Mouse (Mus musculus) heart, postnatal 0 days (tissue): ENCODE data around the gene Slc16a14. TPM values are rescaled to one million over a fixed set of nuclear protein-coding genes. Genes with fewer than 3 reads are reported as not detected.

Source experiments
- ATAC-seq: fragments of 200-750 bp; cut with Nextera tagmentation; 2 replicates; pipeline ENCODE4 v1.8.0; 2017; ENCODE audit warnings: low read depth, moderate number of reproducible peaks, moderate library complexity; ENCODE audit not compliant: insufficient read depth
- DNase-seq: peaks from one replicate; pipeline ENCODE4 v3.0.0-alpha.2; 2016; ENCODE audit warnings: low spot score
- H3K27ac ChIP-seq: fragments of 300-500 bp; sonication (generic); 2 replicates; pipeline ENCODE4 v1.5.1; 2014; ENCODE audit warnings: low read depth, mild to moderate bottlenecking
- H3K27me3 ChIP-seq: fragments of 300-500 bp; sonication (generic); 2 replicates; pipeline ENCODE4 v1.6.1; 2014; ENCODE audit warnings: low read length, mixed read lengths; ENCODE audit not compliant: control insufficient read depth, insufficient read depth
- H3K36me3 ChIP-seq: fragments of 300-500 bp; sonication (generic); replicated peaks from 2 replicates; pipeline ENCODE4 v1.6.1; 2014; ENCODE audit warnings: low read length, mixed read lengths; ENCODE audit not compliant: control insufficient read depth, insufficient read depth
- H3K4me1 ChIP-seq: fragments of 300-500 bp; sonication (generic); 2 replicates; pipeline ENCODE4 v1.6.1; 2014; ENCODE audit warnings: antibody characterized with exemption; ENCODE audit not compliant: control insufficient read depth, insufficient read depth
- H3K4me2 ChIP-seq: fragments of 300-500 bp; sonication (generic); 2 replicates; pipeline ENCODE4 v1.6.1; 2014; ENCODE audit warnings: low read depth, mild to moderate bottlenecking, low read length, moderate library complexity
- H3K4me3 ChIP-seq: fragments of 300-500 bp; sonication (generic); 2 replicates; pipeline ENCODE4 v1.5.1; 2014; ENCODE audit warnings: low read depth, low read length
- H3K9ac ChIP-seq: fragments of 300-500 bp; sonication (generic); replicated peaks from 2 replicates; pipeline ENCODE4 v1.6.1; 2014; ENCODE audit warnings: low read depth, low read length, mixed read lengths
- H3K9me3 ChIP-seq: fragments of 300-500 bp; sonication (generic); replicated peaks from 2 replicates; pipeline ENCODE4 v1.6.1; 2016; ENCODE audit warnings: low read length; ENCODE audit not compliant: control insufficient read depth
- CTCF ChIP-seq: IDR thresholded peaks from 2 replicates; pipeline ENCODE4 v1.5.1; 2016; ENCODE audit warnings: antibody characterized with exemption, control low read depth, low read depth
- EP300 ChIP-seq: IDR thresholded peaks from 2 replicates; pipeline ENCODE4 v1.6.1; 2016; ENCODE audit warnings: antibody characterized with exemption, low read depth
- WGBS: fragments of 180-500 bp; shearing (Covaris S2); extraction: QIAGEN DNeasy Blood & Tissue Kit; methylation state at CpG from one replicate; pipeline ENCODE4 v1.1.7; 2014; 5-methylcytosine and 5-hydroxymethylcytosine counted together
- polyA plus RNA-seq: library from polyadenylated mRNA; unstranded; fragments of >200 nt; fragmentation: Nextera tagmentation; extraction: Ambion mirVana; gene quantifications from 2 replicates; pipeline ENCODE4 v1.2.1, GENCODE M21; 2015
- total RNA-seq: library from RNA; depleted of rRNA; stranded (reverse); fragments of >200 nt; gene quantifications from 2 replicates; pipeline ENCODE4 v1.2.3, GENCODE M21; 2014; ENCODE audit warnings: low replicate concordance

Gene Slc16a14
- total and polyA plus RNA-seq, 2 experiments from 2014 or later = not detected

DNA sequence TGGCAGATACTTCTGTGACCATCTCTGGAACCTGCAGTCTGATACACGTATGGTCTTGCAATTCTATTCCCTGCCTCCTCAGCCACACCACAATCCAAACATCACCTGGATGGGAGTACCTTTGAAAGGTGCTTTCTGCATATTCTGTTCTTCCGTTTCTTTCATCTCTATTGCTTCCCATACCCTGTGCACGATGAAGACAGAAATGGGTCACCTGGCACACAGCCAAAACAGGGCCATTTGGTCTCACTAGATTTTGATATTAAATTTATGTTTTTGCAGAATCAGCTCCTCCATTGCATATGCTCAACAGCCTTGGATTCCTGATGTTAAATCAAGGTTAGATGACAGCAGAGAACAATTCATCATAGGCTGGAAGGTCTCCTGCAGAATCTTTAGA lies 16.6 kb upstream of the Slc16a14 start:
- no peak overlapping the region for H3K9ac ChIP-seq
- WGBS = 77% methylated on average over 3 of the region's 3 CpGs
- H3K27ac ChIP-seq = no peak overlapping the region
- no peak overlapping the region for H3K4me2 ChIP-seq
- 0 out of 2 replicates have a peak, but pooled peaks cover under 1% of the 10 kb centered on the region for H3K9me3 ChIP-seq
- ATAC-seq (no peak), DNase-seq (no peak)
- no peaks in the 10 kb centered on the region for H3K4me1 ChIP-seq
- H3K4me3 ChIP-seq = no peak overlapping the region
- H3K36me3 ChIP-seq = no peaks in the 10 kb centered on the region
- no peaks in the 10 kb centered on the region for H3K27me3 ChIP-seq
- TF ChIP-seq CTCF (no peak), EP300 (no peak)

DNA sequence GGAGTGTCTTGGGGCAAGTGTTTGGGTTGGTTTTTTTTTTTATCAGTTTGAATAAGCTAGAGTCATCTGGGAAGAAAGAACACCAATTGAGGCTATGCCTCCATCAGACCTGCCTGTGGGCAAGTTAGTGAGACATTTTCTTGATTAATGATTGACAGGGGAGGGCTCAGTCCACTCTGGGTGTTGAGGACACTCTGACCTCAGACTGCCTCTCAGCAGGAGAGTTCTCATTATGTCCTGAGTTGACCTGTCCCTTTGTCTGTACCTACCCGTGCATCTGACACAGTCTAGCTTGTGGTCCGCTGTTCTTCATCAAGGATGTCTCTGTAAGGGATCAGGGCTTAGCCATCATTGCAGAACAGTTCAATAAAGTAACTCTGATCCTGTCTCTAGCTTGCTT lies 12.5 kb upstream of the Slc16a14 start:
- no peaks in the 10 kb centered on the region for H3K4me1 ChIP-seq
- H3K4me3 ChIP-seq = no peak overlapping the region
- DNase-seq (no peak), ATAC-seq (no peak)
- no peak overlapping the region for H3K9ac ChIP-seq
- H3K27me3 ChIP-seq = no peaks in the 10 kb centered on the region
- 73% methylated on average over 2 of the region's 2 CpGs for WGBS
- TF ChIP-seq EP300 (no peak), CTCF (no peak)
- H3K4me2 ChIP-seq = no peak overlapping the region
- 0 out of 2 replicates have a peak, but pooled peaks cover 6% of the 10 kb centered on the region for H3K9me3 ChIP-seq
- H3K36me3 ChIP-seq = no peaks in the 10 kb centered on the region
- no peak overlapping the region for H3K27ac ChIP-seq

DNA sequence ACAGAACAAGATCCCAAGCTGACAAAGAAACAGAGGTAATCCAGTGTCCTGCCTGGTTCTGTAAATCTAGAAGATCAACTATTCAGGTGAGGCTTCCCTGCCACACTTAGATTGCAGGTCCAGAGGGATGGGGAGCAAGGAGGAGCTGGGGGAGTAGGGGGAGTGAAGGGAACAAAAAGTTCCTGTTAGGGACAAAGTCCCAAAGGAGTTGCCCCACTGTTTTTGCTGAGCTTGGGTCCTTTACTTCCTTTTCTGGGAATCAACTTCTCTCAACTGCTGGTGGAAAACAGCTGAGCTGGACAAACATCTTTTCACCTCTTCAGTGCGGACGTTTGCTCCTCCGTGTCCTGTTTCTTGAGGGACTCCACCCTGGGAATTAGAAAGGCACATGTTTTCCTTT lies 11.0 kb upstream of the Slc16a14 start:
- Histone ChIP-seq H3K9ac (no peak overlapping the region), H3K4me2 (no peak overlapping the region), H3K4me1 (no peaks in the 10 kb centered on the region), H3K27ac (no peak overlapping the region), H3K36me3 (no peaks in the 10 kb centered on the region), H3K9me3 (0 out of 2 replicates have a peak, but pooled peaks cover 6% of the 10 kb centered on the region), H3K4me3 (no peak overlapping the region), H3K27me3 (no peaks in the 10 kb centered on the region)
- ATAC-seq (no peak), DNase-seq (no peak)
- WGBS = 65% methylated on average over 3 of the region's 3 CpGs
- TF ChIP-seq CTCF (no peak), EP300 (no peak)

DNA sequence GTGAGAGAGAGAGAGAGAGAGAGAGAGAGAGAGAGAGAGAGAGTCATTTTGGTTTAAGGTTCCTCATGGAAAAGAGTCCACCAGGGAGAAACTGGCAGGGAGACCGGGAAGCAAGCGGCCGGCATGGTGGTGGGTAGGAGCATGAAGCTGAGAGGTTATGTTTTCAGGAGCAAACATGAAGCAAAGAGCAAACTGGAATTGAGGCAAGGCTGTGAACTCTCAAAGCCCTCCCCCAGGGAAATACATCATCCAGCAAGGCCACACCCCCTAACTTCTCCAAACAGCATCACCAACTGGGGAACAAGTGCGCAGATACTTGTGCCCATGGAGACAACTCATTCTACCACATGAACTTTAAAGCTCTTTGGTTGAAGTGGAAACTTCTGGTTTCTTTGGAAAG lies 8.6 kb upstream of the Slc16a14 start:
- Histone ChIP-seq H3K4me1 (no peaks in the 10 kb centered on the region), H3K27me3 (no peaks in the 10 kb centered on the region), H3K4me2 (no peak overlapping the region), H3K36me3 (no peaks in the 10 kb centered on the region), H3K27ac (no peak overlapping the region), H3K4me3 (no peak overlapping the region), H3K9me3 (0 out of 2 replicates have a peak, but pooled peaks cover 6% of the 10 kb centered on the region), H3K9ac (no peak overlapping the region)
- no peak for TF ChIP-seq EP300
- no peak for TF ChIP-seq CTCF
- DNase-seq = no peak
- WGBS = 90% methylated on average over 4 of the region's 4 CpGs
- ATAC-seq = no peak

DNA sequence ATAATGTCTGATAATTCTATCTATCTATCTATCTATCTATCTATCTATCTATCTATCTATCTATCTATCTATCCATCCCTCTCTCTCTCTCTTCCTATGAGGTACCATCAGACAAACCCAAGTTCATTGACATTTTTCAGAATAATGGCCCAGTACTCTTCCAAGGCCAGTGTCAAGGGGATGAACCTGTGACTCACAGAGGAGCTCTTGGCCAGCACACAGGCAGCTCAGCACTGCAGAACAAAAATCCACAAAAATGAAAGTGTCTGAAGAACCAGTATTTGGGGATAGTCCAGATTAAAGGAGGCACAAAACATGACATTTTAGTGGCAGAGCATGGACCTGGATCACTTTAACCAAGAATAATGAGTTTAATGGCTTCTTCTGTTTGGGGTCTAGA lies 7.7 kb upstream of the Slc16a14 start:
- no peak for TF ChIP-seq CTCF
- no peak for TF ChIP-seq EP300
- Histone ChIP-seq H3K36me3 (no peaks in the 10 kb centered on the region), H3K9me3 (0 out of 2 replicates have a peak, but pooled peaks cover 6% of the 10 kb centered on the region), H3K4me1 (no peaks in the 10 kb centered on the region), H3K27ac (no peak overlapping the region), H3K4me2 (no peak overlapping the region), H3K4me3 (no peak overlapping the region), H3K27me3 (no peaks in the 10 kb centered on the region), H3K9ac (no peak overlapping the region)
- no peak for DNase-seq
- no peak for ATAC-seq

DNA sequence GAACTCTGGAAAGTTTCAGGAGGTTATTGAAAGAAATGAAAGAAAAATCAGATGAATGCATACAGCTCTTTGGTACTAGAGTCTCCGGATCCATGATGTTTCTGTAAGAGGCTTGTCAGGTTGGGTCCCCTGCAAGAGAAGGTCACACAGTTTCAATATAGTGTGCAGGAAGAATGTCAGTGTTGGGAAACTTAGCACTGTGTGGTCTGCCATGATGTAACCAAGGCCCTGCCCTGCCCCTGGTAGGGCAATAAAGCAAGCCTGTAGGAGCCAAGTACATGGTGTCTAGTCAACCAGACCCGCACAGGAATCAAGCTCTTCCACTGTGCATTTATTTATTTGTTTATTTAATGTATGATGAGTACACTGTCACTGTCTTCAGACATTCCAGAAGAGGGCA lies 5.4 kb upstream of the Slc16a14 start:
- DNase-seq (no peak), ATAC-seq (no peak)
- TF ChIP-seq CTCF (no peak), EP300 (no peak)
- 91% methylated on average over 2 of the region's 2 CpGs for WGBS
- Histone ChIP-seq H3K27me3 (peaks cover 6% of the 10 kb centered on the region; the same call in 1 of the 2 replicates), H3K4me2 (no peak overlapping the region), H3K27ac (no peak overlapping the region), H3K9ac (no peak overlapping the region), H3K4me1 (no peaks in the 10 kb centered on the region), H3K4me3 (no peak overlapping the region), H3K36me3 (no peaks in the 10 kb centered on the region), H3K9me3 (0 out of 2 replicates have a peak, but pooled peaks cover 6% of the 10 kb centered on the region)
